Mouse (Mus musculus) megakaryocyte-erythroid progenitor cell, adult 5 weeks (primary cell): ENCODE data around the gene Tmem33. TPM values are rescaled to one million over a fixed set of nuclear protein-coding genes. Genes with fewer than 3 reads are reported as not detected.

Experiments used
- polyA plus RNA-seq: library from polyadenylated mRNA; stranded (reverse); fragments of >175 nt; gene quantifications from 2 replicates; pipeline ENCODE4 v1.2.3, GENCODE M21; 2012

Tmem33 gene
- polyA plus RNA-seq: 85.8 and 108 TPM in 2 replicates

GRCm38 (mm10) chr5:67260531-67261371 is at the start of gene Tmem33:
TSS of gene Tmem33 (plus strand) at chr5:67260565.

DNA sequence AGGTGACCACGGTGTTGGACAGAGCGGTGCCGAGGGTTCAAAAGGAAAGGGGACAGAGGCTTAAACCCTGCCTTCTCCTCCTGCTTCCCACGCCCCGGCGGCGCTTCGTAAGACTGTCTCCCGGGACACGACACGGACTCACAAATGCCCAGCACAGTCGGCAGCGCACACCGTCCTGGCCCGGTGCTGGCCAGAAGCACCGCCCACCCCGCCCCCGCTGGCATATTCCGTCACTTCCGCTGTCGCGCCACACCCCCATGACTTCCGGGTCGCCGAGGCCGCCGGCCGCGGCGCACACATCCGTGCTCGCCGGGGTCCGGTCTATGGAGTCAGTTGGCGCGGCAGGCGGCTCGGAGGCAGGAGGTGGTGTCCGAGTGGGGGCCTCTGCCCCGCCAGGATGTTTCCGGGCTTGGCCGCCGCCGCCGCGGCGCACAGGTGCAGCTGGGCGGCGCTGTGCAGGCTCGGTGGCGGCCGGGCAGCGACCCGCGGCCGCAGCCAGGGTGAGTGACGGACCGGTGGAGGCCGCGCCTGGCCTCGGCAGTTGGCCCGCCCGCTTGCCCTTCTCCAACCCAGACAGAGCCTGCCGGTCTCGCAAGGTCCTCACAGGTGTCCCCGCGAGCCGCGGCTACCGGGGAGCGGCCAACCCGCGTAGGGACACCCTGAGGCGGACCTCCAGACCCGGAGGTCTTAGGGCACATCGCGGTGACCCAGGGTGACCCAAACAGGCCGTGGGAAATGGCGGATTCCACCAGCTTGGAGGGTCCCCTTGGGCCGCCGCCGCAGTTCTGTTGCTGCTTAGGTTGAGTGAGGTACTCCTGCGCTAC is 46.5 kb downstream of the Tmem33 start, which contains the start of gene Slc30a9:
TSS of gene Slc30a9 (plus strand) at position 258 of the 824 bp plus-strand sequence.

Other genes starting within 250 kb of the Tmem33 start
- gene Phox2b, start 161.3 kb upstream of the Tmem33 start, polyA plus RNA-seq: not detected in 2 replicates
- gene Slc30a9, start 46.4 kb downstream of the Tmem33 start, polyA plus RNA-seq: 5.6 and 5.8 TPM in 2 replicates
- 0.49 and 1.1 TPM in 2 replicates for gene Bend4, start 167.7 kb downstream of the Tmem33 start, polyA plus RNA-seq